Mouse (Mus musculus): ENCODE measurements around the gene Ankrd34a.

Gene Ankrd34a

GRCm38 (mm10) chr3:96563911-96564632, 32.4 kb upstream of the Ankrd34a start:
- no peak for DNase-seq

GRCm38 (mm10) chr3:96564633-96565032, 31.8 kb upstream of the Ankrd34a start:
- DNase-seq: no peak

GRCm38 (mm10) chr3:96565105-96565504, 31.3 kb upstream of the Ankrd34a start:
- DNase-seq: no peak

- no peak for DNase-seq
Observed at GRCm38 (mm10) chr3:96566661-96567450, 29.6 kb upstream of the Ankrd34a start.

GRCm38 (mm10) chr3:96568605-96569004, 27.8 kb upstream of the Ankrd34a start:
- DNase-seq: no peak

GRCm38 (mm10) chr3:96569506-96569905, 26.9 kb upstream of the Ankrd34a start:
- DNase-seq: no peak

GRCm38 (mm10) chr3:96569966-96570605, 26.4 kb upstream of the Ankrd34a start:
- DNase-seq: no peak

GRCm38 (mm10) chr3:96570643-96571042, 25.8 kb upstream of the Ankrd34a start:
- no peak for DNase-seq

GRCm38 (mm10) chr3:96571336-96571735, 25.1 kb upstream of the Ankrd34a start:
- DNase-seq: no peak

- no peak for DNase-seq
Observed at GRCm38 (mm10) chr3:96571896-96572698, 24.3 kb upstream of the Ankrd34a start.

- no peak for DNase-seq
Observed at GRCm38 (mm10) chr3:96573611-96574511, 22.6 kb upstream of the Ankrd34a start.

- no peak for DNase-seq
Observed at GRCm38 (mm10) chr3:96575272-96575984, 21.0 kb upstream of the Ankrd34a start.

- no peak for DNase-seq
Observed at GRCm38 (mm10) chr3:96576005-96576658, 20.3 kb upstream of the Ankrd34a start.

GRCm38 (mm10) chr3:96576690-96577541, 19.5 kb upstream of the Ankrd34a start, which contains the start of gene Gm16253:
Gene Gm16253 (plus strand): TSS chr3:96576984.
- peak; percentile 91 for DNase-seq

GRCm38 (mm10) chr3:96577566-96577965, 18.9 kb upstream of the Ankrd34a start:
- DNase-seq: no peak

GRCm38 (mm10) chr3:96578561-96579238, 17.7 kb upstream of the Ankrd34a start:
- no peak for DNase-seq

GRCm38 (mm10) chr3:96579239-96579750, 17.1 kb upstream of the Ankrd34a start:
- DNase-seq: no peak

- peak; percentile 91 for DNase-seq
Observed at GRCm38 (mm10) chr3:96579885-96580454, 16.5 kb upstream of the Ankrd34a start.

Data from right cerebral cortex, postnatal 25 days (tissue).